Mouse (Mus musculus) left cerebral cortex, postnatal 4 days (tissue): ENCODE measurements around the gene Mdga2. TPM values are rescaled to one million over a fixed set of nuclear protein-coding genes. Genes with fewer than 3 reads are reported as not detected.

Experiments used
- DNase-seq: peaks from one replicate; pipeline ENCODE4 v3.0.0-alpha.2; 2022
- intact Hi-C: fragments of 180-260 bp; cut with DNase I; formaldehyde crosslinking; loops from one replicate; pipeline ENCODE4 v1.15.1; 2025
- total RNA-seq, 2 experiments: library from RNA; stranded (reverse); gene quantifications; 2 replicates each; pipeline ENCODE4 v1.2.3; 2021

The Mdga2 gene
- total RNA-seq, 2 experiments from 2014 or later, result 65.6 to 70.2 TPM

DNA sequence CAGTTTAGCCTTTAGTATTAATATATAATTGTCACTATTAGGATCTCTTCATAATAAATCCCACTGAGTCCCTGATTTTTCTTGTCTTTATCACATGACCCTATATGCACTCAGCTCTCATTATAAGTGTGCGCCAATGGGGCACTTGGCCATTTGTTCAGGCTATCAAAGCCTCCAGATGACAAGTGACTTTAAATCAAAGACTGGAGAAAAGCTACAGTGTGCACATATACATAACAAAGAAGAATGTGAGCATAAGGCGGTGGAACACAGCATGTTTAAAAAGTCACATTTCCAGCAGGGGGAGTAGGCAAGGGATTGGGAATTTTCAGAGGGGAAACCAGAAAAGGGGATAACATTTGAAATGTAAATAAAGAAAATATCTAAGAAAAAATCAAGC is 497.9 kb downstream of the Mdga2 start:
- intact Hi-C loops, result no loop called here
- no peak for DNase-seq

DNA sequence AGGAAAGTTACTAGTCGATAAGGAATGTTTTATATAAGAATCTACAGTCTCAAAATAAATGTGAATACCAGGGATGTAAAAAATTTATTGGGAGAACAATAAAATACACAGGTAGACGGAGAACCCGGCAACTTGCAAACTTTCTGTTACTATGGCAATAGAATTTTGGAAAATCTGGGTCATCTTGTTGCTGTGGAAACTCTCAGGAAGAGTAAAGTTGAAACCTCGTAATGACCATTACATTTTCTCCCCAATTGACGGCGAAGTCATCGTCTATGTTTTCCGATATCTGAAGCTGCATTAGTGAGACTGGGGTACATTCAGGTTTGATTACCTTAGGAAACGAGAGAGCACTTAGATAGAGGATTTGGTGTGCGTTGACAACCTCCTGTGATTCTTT is 514.0 kb downstream of the Mdga2 start:
- intact Hi-C loops, result no loop called here
- DNase-seq, result no peak

DNA sequence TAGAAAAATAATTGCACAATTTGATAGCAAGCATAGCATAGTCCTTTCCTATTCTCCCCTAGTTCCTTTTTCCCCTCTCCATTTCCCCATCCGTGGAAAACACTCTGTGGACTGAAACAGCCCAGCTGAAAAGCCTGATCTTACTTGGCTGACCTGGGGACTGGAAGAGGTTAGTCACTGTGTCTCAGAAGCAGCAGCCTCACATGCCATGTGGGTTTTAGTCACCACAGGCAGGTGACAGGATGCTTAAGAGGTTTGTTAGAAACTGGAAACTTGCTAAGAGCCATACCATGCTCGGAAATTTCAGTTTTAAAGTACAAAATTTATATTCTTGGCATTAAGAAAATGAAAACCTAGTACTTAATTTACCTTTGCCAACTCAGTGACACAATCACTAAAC is 514.9 kb downstream of the Mdga2 start:
- DNase-seq, result no peak
- intact Hi-C loops, result no loop called here

DNA sequence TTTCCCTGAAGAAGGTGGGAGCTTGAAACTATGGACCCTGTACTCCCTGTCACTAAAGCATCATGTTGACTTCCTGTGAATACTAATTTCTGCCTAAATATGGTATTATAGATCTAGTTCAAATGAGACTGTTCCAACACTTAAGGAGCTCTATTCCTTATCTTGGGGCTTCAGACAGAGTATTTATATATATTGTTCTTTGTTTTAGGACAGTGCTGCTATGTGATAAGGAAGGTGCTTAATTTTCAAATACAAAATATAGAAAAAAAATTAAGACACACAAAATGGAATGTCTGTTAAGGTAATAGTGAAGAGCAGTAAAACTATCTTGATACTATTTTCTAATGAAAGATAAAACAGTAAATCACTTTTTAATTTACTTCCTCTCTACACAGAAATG is 517.3 kb downstream of the Mdga2 start:
- intact Hi-C loops, result no loop called here
- no peak for DNase-seq

DNA sequence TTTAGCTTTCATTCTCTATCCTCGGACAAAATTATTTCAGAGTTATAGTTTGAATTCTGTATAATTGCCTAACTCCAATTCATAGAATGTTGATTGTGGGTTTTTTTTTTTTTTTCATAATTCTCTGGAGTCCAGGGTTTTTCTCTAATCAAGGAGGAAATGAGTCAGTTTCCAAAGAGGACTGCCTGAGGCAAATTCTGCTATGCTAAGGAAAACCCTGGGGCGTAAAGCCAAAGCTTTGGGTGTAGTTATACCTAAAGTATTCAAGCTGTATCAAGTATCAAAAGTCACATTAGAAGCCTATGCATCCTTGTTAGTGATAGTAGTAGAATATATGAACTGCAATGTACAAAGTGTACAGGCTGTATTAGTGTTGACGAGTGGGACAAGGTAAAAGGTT is 519.6 kb downstream of the Mdga2 start:
- intact Hi-C loops, result no loop called here
- no peak for DNase-seq

DNA sequence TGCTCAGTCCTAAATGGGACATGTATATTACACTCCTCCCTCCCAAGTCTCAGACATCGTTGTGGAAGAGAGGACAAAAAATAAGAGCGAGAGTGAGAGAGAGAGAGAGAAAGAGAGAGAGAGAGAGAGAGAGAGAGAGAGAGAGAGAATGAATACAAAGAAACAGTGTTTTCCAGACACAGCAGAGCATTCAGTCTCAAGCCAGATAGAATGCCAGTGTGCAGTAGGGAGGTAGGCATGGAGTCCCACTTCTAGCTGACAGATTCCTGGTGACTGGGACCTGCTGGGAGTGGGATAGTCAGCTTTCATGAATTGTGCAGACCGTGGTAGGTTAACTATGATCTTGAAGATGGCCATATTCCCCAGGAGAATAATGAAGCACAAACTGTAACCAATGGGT is 542.8 kb downstream of the Mdga2 start:
- intact Hi-C loops, result no loop called here
- DNase-seq, result no peak

DNA sequence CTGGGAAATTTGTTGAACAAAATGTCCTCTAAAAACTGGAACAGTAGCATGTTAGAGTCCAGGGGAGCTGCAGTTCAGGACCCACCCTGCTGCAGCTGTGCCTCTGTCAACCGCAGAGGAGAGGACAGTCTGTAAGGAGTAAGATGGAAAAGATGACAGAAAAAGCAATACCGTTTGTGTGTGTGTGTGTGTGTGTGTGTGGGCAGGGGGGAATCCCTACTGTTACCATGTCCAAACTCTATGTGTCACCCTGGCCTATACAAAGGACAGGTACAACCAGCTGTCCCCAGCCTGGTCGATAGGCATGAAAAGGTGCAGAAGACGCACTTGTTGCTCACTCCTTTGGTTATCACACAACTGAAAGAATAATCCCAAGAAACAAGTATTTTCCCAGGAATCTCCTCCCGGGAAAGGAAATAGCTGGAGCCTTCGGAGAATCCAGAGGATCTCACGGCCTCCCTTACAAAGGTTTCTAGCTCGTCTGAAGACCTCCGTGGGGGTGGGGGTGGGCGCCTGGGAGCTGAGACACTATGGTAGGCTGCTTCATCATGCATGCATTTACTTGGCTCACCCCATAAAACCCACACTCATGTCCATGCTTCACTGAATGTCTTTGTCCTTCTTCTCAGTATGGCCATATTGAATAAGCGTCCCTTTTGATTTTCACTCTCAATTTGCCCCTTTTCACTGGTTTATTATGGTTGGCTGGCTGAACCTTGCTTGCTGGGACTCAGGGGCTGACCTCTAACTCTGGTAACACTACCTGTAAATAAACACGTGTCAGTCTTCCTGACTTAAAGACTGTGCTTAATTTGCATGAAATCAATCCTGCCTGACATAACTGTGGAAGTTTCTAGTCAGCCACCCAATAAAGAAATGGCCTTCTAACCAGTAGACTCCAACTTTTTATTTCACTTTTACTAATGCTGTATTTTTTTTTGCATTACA is 573.5 kb downstream of the Mdga2 start:
- intact Hi-C loops, result no loop called here
- DNase-seq, result no peak

DNA sequence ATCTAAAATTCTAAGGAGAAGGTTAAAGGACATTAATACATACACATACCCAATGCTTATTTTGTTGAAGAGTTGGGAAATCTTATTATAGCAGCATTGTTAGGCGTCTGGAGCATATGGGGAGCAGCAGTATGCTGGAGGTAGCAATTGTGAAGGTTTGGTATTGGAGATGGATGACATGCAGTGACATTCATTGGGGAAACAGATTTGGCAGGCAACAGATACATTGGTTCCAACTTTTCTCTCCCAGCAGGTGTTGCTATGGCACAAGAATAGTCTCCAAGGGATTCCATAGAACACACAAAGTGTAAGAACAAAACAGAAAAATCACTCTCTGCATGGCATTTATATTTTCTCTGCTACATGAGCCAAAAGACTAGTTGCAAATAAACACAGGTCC is 581.9 kb downstream of the Mdga2 start:
- peak; percentile 27 for DNase-seq
- intact Hi-C loops, result no loop called here

DNA sequence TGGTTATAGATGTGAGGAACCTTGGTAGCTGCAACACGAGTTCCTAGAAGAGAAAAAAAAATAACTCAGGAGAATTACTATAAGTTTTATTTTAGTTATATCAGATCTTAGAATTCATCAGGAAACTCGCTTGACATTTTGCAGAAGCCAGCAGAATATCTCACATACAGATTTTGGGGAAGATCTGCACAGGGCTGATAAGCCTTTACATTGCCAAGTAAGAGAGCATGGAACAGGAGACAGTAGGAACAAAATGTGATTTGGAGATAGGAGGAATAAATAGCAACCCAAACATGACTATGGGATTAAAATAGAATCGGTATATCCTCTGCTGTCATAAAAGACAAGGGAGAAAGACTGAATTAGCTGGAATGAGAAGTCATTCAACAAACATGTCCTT is 602.4 kb downstream of the Mdga2 start:
- no peak for DNase-seq
- intact Hi-C loops, result no loop called here

DNA sequence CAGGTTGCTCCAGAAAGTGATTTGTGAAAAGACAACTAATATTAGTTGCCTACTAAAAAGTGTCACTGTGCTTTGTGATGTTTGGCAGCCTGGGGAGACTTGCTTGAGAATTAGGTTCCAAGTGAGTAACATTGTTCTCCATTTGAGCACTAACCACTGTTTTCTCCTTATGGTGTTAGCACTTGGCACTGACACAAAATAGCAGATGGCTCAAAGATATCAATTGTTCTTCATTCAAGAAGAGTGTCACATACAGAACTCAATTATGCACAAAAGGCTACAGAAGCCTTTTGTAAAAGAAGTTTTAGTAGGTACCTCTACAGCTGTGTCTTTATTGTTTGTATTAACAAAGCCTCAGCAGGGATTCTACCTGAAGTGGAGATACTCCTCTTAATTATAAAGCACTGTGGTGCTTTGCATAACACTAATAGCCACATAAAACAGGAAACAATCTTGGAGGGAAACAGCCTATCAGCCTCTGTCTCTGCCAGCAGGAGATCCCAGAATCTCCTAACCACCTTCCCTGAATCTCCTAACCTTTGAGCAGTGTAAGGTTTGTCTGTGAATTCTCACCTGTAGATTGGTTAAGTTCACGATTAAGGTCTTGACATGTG is 630.6 kb downstream of the Mdga2 start:
- intact Hi-C loops, result no loop called here
- DNase-seq, result no peak

DNA sequence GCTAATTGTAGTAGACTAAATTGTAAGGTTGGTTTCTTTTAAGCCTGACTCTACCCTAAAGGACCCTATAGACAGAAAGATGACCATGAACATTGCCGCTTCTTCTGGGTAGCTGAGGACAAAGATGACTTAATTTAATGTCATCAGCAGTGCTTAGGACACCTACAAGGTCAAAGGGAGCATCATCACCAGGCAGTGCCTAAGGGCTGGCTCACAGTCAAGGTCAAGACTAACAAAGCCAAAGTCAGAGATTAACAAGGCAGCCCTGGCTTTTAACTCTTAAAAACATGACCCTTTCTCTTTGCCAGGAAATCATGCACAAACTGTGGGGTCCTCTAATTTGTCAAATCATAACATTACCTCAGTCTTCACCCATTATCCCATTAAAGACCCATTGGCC is 657.0 kb downstream of the Mdga2 start:
- intact Hi-C loops, result no loop called here
- no peak for DNase-seq

DNA sequence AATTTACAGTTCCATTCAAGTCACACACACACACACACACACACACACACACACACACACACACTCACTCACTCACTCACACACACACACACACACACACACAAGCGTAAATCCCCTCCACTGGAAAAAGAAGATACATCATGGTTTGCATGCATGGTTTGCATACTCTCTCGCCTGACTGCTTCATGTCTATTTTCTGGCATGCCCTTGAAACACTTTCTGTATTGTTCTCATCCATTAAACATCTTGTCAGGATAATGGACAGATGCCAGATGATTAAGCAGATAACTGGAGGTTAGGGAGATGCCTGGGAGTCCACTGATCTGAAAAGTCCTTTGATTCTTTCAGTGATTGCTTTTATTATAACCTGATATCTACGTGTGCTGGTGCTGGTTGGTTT is 665.5 kb downstream of the Mdga2 start:
- intact Hi-C loops, result no loop called here
- DNase-seq, result no peak

DNA sequence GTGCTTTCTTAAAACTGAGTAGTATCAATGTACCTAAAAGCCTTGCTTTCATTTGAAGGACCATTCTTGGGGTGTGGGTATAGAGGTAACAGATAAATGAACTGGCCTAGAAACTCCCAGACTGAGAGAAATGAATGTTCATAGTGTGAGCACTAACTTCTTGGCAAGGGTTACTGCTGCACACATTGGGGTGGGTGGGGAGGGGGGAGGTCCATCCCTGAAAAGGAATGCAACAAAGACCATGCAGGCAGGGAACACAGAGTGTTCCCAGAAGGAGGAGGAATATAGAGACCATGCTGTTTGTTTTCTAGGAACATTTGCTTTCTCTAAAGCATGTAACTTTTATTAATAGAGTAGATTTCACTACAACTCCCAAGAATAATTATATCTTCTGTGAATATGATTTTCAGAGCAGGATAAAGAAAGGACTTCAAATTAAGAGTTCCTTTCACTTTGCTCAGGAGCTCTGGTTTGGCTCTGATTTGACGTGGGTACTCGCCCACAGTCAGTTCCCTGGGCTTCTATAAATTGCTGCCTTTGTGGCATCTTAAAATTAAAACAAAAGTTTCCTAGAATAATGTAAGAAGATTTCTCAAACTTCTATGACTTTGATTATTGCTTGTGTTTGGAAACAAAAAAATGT is 666.0 kb downstream of the Mdga2 start:
- DNase-seq, result no peak
- intact Hi-C loops, result no loop called here

DNA sequence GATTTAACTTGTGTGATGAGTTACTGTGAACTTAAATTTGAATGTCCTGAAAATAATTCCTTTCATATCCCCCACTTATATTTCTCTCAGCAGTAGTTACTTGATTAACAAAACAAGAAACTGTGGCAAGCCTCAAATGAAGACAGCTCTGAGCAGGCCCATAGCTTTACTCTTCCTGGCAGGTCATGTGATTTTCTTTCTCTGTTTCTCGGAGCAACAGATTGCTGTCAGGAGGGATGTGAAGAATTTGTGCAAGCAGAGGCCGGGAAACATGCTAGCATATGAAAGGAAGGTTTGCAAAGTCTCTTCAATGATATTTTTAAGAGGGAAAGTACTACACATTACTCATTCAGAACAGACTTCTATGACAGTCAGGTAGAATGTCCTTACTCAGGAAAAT is 697.4 kb downstream of the Mdga2 start:
- intact Hi-C loops, result no loop called here
- DNase-seq, result no peak

DNA sequence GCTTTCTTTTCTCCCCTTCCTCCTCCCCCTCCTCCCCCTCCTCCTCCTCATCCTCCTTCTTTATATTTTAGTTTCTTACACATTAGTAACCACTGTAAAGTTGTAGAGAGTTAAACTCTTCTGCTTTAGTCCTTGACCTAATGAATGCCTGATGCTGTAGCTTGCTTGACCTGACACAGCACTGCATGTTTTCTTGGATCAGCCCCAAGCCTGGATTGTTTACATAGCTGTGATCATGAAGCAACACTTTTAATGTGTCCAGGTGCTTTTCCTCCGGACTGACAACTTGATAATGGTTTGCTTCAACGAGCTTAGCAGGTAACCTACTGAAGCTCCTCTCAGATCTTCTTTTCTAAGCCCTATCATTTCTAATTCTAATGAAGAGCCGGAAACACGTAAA is 723.1 kb downstream of the Mdga2 start:
- peak; percentile 4 for DNase-seq
- intact Hi-C loops, result no loop called here

DNA sequence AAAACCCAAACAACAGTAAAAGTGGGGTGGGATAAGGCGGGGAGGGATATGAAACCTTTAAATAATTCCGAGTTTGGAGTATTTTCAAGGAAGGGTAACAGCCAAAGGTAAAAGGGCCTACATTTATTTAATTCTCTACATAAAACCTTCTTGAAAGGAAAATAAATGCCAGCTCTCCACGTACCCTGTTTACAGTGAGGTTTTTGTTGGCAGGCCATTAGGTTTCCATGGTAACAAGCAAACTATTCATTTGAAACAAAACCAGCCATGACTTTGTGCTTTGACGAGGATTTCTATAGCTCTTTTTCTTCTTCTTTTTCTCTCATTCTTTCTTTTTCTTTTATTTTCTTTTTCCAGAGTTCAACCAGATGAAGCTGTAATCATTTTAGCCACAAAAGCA is 751.5 kb downstream of the Mdga2 start:
- peak; percentile 11 for DNase-seq
- intact Hi-C loops, result no loop called here

DNA sequence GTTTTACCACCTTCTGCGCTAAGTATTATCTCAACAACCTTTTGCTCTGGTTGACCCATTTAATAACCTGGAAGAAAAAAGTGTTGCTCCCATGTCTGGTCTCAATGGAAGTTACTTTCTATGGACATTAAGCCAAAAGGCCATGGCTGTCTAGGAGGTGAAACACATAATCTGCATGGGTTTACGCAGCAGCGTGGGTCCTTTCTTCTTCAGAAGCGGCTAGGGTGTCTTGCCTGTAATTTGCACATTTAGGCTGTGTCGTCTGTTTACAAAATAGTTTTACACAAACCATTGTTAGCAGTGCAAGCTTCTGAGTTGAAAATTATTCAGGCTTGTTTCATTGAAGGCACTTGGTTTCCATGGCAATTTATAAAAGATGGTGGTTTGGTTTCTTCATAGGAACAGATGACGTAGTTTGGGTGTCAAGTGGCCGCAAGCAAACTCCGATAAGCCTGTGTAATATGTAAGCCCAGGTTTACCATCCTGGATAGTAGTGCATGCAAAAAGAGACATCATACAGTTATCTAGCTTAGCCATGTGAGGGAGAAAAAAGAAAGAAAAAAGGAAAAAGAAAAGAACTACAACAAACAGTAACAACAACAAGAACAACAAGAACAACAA is 752.0 kb downstream of the Mdga2 start:
- intact Hi-C loops, result no loop called here
- no peak for DNase-seq

DNA sequence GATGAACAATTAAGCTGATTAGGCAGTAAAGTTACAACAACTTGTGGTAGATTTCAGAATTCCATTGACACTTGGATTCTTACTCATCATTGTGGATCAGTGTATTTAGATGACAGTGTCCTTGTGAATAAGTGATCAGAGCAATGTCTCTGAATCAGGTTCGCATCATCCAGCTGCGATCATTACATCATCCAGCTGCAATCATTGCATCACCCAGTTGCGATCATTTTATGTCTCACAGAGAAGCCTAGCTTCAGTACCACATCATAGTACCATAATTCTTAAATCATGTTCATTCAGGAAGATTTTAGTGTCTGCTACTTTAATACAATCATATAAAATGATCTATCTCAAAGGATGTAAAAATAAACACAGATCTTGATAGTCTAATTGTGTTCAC is 756.8 kb downstream of the Mdga2 start:
- DNase-seq, result no peak
- intact Hi-C loops, result no loop called here

DNA sequence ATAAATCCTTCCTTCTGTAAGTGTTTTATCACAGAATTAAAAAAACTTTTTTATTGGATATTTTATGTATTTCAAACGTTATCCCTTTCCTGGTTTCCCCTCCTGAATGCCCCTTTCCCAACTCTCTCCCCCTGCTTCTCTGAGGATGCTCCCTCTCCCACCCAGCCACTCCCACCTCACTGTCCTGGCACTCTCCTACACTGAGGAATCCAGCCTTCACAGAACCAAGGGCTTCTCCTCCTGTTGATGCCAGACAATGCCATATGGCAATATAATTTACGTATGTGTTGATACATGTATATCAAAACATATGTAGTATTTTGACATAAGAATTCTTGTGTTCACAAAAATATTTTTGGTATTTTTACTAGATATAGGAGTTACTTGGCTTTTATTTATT is 779.0 kb downstream of the Mdga2 start:
- intact Hi-C loops, result no loop called here
- DNase-seq, result no peak
